Mouse (Mus musculus) olfactory bulb, adult 2 months (tissue): ENCODE data around the gene Lca5l. TPM values are rescaled to one million over a fixed set of nuclear protein-coding genes. Genes with fewer than 3 reads are reported as not detected.
A peak's percentile ranks its signal among the peaks of the same experiment; 100 is the strongest.

Experiments
- H3K27ac ChIP-seq: fragments of 200-500 bp; 2 replicates; pipeline ENCODE4 v1.5.1; 2012; ENCODE audit warnings: low read depth, low read length; ENCODE audit not compliant: insufficient read depth
- H3K4me1 ChIP-seq: fragments of 200-500 bp; 2 replicates; pipeline ENCODE4 v1.6.1; 2012; ENCODE audit warnings: low read length; ENCODE audit not compliant: control insufficient read depth, insufficient read depth
- H3K4me3 ChIP-seq: fragments of 200-500 bp; 2 replicates; pipeline ENCODE4 v1.5.1; 2012; ENCODE audit warnings: mild to moderate bottlenecking, low read depth, low read length, moderate library complexity; ENCODE audit not compliant: insufficient read depth
- CTCF ChIP-seq: fragments of 200-500 bp; IDR thresholded peaks from 2 replicates; pipeline ENCODE4 v1.5.1; 2012; ENCODE audit warnings: low read depth, mild to moderate bottlenecking, low read length, moderate library complexity; ENCODE audit not compliant: insufficient read depth
- POLR2A ChIP-seq: fragments of 200-500 bp; IDR thresholded peaks from 2 replicates; pipeline ENCODE4 v1.6.1; 2012; ENCODE audit warnings: mild to moderate bottlenecking, low read depth, low read length, moderate library complexity; ENCODE audit not compliant: insufficient read depth
- WGBS: fragments of 180-500 bp; shearing (Covaris S2); methylation state at CpG from one replicate; pipeline ENCODE4 v1.1.7; 2018; 5-methylcytosine and 5-hydroxymethylcytosine counted together
- polyA plus RNA-seq: library from polyadenylated mRNA; stranded (reverse); fragments of >200 nt; gene quantifications from 2 replicates; pipeline ENCODE4 v1.2.4, GENCODE M21; 2012; ENCODE audit warnings: low replicate concordance; ENCODE audit not compliant: missing spikeins, insufficient read depth, insufficient read length

Lca5l gene
- not detected in 2 replicates for polyA plus RNA-seq

DNA sequence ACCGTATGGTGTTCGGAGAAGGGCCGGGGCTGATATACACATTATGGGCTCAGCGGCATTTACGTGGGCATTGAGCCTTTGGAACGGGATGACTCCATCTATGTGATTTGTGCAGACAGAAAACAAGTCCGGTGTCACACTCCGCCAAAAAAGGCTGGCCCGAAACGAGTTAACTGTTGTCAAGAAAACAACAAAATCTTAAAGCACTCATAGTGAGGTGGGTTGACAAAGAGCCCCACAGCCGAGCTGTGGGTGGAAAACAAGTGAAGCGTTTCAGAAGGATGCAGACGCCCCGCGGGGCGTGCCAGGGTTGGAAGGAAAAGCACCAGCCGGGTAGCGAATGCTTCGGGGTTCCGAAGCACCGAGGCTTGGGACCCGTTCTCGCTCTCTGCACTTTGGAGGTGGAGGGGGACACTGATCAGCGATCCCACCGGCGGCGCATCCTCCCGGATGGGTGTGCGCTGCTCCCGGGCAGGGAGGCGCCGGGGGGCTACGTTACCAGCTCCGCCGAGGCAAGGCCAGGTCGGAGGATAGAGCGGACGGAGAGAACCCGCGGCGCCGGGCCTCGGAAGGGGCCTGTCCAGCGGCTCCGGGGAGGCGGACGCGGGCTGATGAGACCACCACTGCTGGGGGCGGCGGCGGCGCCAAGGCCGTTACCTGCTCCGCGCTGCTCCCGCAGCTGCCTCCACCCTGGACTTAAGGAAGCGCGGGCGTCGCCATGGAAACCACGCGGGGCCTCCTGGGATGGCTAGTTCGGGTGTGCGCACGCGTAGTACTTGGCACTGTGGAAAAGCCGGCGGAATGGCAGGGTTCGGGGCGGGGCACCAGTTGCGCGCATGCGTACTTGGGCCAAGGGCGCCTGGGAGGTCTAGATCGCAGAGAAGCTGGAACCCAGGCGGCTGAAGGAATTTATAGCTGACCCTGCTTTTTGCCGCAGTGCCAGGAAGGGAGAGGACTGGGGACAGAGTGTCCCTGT is at the start of gene Lca5l:
TSS of gene Lca5l (minus strand) at position 741 of the 976 bp plus-strand sequence.
- under 1% methylated on average over 77 of the region's 77 CpGs for WGBS
- TF ChIP-seq POLR2A (peak; percentile 93), CTCF (no peak)
- peak within 1 kb of the TSS; percentile 73 for H3K4me3 ChIP-seq
- 0 out of 2 replicates have a peak, but pooled peaks cover 2% of the 10 kb centered on the region for H3K4me1 ChIP-seq
- peak within 1 kb of the TSS; percentile 82 for H3K27ac ChIP-seq

DNA sequence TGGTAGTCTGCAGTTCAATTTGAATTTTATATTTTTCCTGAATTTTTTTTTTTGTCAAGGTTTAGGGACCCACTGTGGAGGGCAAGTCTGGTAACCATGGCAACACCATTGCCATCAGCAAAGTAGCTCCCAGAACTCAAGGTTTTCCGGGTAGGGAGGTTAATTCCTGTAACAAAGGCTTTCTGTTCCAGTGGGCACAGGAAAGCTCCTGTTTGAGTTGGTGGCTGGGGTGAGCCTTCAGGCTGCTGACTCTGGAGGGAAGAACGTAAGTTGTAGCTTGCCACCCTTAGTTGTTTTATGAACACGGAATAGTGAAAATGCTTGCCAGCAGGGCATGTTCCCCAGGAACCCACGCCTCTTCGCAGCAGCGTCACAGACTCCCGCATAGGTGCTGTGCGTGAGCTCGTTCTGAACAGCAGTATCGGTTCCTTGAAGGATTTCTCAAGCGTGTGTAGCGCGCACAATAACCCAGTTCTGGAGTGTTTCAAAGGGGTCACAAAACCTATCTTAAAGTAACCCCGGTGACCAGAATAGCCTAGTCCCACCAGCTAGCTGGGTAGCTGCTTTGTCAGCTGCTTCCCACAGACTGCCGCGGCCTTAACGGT is 43.4 kb upstream of the Lca5l start, which contains the start of gene B3galt5:
TSS of gene B3galt5 (plus strand) at position 436 of the 605 bp plus-strand sequence.
- Histone ChIP-seq H3K4me3 (peak within 1 kb of the TSS; percentile 14), H3K4me1 (peaks cover 9% of the 10 kb centered on the region; the same call in 1 of the 2 replicates), H3K27ac (peak within 1 kb of the TSS; percentile 47)
- TF ChIP-seq CTCF, result no peak
- no peak for TF ChIP-seq POLR2A
- 21% methylated on average over 17 of the region's 17 CpGs for WGBS

DNA sequence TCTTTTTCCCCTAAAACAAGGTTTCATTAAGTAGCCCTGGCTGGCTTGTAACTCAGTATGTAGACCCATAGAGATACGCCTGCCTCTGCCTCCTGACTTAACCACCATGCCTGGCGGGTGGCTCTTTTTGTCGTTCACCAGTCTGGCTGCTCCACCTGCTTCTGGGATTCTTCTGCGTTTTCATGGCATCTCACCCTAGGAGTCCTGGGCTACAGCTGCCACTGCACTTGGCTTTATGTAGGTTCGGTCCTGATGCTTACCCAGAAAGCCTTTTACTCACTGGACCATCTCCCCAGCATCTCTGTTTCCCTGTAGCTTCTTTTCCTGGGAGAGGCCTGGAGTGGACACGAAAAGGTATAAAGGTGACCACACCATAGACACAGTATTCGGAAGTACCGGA is 41.9 kb upstream of the Lca5l start:
- Histone ChIP-seq H3K4me3 (no peak overlapping the region), H3K4me1 (peaks cover 12% of the 10 kb centered on the region), H3K27ac (no peak overlapping the region)
- 94% methylated on average over 8 of the region's 8 CpGs for WGBS
- TF ChIP-seq POLR2A, result no peak
- no peak for TF ChIP-seq CTCF

DNA sequence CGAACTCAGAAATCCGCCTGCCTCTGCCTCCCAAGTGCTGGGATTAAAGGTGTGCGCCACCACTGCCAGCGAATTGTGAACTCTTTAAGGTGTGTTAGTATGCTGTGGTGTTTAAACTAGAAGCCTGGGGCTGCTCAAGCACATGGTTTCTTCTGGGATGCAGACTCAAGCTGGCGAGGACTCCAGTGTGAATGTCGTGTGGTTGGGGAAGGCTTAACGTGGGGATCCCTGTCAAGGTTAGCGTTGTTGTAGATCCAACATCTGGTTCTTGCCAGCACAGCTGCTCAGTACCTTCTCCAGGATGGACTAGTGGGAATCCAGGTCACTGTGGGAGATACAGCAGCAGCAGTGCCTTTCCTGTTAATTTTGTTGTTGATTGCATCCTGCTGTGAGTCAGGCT is 39.9 kb upstream of the Lca5l start:
- Histone ChIP-seq H3K27ac (no peak overlapping the region), H3K4me1 (peaks cover 16% of the 10 kb centered on the region), H3K4me3 (no peak overlapping the region)
- 94% methylated on average over 8 of the region's 8 CpGs for WGBS
- TF ChIP-seq CTCF, result no peak
- TF ChIP-seq POLR2A, result no peak

DNA sequence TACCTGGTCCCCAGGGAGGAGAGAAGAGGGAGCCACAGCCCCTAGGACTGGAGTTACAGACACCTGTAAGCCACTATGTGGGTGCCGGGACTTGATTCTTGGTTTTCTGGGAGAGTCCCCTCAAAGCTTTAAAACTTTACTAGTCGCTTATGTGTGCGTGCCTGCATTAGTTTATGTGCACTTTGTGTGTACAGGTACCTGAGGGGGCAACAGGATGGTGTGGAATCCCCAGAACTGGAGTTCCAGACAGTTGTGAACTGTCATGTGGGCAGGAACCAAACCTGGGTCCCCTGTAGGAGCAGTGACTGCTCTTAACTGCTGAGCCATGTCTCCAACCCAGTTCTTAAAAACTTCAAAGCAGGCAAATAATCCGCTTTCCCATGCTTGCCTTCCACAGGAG is 39.2 kb upstream of the Lca5l start:
- TF ChIP-seq POLR2A, result no peak
- peaks cover 14% of the 10 kb centered on the region for H3K4me1 ChIP-seq
- 98% methylated on average over 4 of the region's 4 CpGs for WGBS

DNA sequence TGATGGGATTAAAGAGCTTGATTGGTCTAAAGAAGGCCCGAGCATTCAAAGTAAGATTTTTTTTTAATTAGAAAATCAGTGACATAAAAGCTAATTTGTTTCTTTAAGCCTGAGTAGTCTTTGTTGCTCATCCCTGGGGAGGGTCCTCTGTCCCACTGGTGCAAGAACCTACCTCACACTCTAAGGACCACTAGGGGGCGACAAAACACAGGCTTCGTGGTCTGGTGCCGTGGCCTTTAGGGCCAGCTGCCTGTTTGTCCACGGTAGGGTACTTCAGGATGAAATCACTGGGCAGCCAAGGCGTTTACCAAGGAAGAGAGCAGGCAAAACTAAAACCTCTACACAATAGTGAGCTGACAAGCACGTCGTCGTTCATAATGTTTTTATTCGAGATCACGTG is 38.3 kb upstream of the Lca5l start:
- TF ChIP-seq CTCF, result peak; percentile 89
- TF ChIP-seq POLR2A, result no peak
- WGBS, result 21% methylated on average over 11 of the region's 11 CpGs
- H3K4me1 ChIP-seq, result peaks cover 9% of the 10 kb centered on the region
- H3K27ac ChIP-seq, result no peak overlapping the region
- no peak overlapping the region for H3K4me3 ChIP-seq

More for the DNA sequence above, 39.2 kb upstream of the Lca5l start:
- H3K4me3 ChIP-seq, result no peak overlapping the region
- no peak overlapping the region for H3K27ac ChIP-seq

DNA sequence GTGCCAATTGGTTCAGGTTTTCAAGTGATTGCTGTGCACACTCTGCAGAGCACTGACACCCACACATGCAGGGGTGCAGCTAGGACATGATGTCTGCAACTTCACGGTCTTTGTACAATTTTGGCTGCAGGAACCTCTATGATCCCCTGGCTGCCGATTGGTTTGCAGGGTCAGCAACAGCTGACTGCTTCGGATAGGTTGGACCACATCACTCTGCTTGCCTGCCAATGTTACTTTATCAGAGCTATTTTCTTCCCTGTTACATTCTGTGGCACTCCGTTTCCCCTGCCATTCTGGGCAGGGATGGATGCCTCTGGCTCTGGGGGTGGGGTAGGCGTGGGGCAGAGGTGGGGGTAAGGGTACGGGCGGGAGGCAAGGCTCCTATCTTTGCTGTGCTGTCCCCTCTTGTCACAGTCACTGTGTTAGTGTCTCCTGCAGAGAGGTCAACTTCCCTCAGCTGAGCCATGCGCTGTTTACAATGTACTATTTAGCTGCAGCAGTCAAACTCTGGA is 37.0 kb upstream of the Lca5l start:
- TF ChIP-seq CTCF (no peak), POLR2A (no peak)
- 36% methylated on average over 8 of the region's 8 CpGs for WGBS
- 0 out of 2 replicates have a peak overlapping the region, but pooled peaks have one; percentile 22 for H3K27ac ChIP-seq
- H3K4me3 ChIP-seq, result no peak overlapping the region
- H3K4me1 ChIP-seq, result peaks cover 8% of the 10 kb centered on the region

DNA sequence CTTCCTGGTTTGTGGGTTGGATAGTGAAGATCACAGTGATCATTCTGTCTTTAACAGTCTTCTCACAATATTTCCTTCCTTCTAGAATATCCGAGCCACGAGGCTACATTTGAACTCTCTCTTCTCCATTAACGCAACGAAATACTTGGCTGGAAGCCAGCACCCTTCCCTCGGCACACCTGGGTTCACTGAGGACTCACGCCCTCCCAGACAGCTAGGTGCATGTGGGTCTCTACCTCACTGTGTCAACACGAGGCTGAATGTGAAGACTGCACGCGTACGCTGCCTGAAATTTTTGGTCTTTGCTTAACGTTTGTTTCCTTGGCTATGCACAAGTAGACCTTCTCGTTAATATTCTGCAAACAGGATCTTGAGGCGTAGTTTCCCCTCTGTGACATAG is 36.4 kb upstream of the Lca5l start:
- Histone ChIP-seq H3K4me3 (no peak overlapping the region), H3K4me1 (peaks cover 8% of the 10 kb centered on the region), H3K27ac (no peak overlapping the region)
- 57% methylated on average over 13 of the region's 13 CpGs for WGBS
- no peak for TF ChIP-seq POLR2A
- TF ChIP-seq CTCF, result no peak
